Mouse (Mus musculus): Measurements from ENCODE around the gene Dennd4a. TPM values are rescaled to one million over a fixed set of nuclear protein-coding genes. Genes with fewer than 3 reads are reported as not detected.
A peak's percentile ranks its signal among the peaks of the same experiment; 100 is the strongest.

Gene Dennd4a
- polyA plus RNA-seq, 1 experiment from 2014 or later = 4.8 TPM

DNA sequence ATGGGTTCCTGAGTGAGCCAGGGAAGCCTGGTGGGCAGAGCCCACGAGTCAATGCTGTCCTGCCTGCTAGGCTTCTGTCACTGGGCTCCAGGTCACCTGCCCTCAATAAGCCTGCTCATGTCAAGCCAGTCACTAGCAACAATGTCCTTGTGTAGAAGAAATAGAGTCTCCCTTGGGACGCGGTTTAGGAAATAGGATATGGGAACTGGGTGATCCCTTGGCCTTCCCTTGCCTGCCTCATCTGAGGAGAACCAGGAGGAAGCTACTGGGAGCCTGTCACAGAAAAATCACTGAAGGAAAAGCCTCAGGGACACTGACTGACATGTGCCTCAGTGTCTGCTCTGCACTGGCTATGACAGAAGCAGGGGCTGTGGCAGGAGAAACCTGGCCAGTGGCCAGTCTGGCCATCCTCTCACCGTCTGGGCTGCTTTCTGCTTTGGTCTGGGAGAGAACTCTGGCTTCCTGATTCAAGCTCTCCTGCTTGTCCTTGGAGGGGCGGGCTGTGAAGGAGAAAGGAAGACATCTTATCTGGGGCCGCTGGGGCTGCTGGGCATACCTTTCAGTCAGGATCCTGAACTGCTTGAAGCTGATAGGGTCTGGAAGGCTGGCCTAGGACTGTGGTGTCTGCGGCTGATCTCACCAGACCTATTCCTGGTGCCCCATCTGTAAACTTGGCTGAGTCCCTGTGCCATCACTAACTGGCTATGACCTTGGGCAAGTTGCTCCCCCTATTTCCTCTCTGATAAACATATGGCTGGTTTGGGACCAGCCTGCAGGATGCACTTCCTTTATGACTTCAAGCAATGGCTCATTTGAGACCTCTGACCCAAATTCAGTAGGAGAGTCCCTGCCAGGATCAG is 120.8 kb downstream of the Dennd4a start:
- 0 out of 2 replicates have a peak, but pooled peaks have one; percentile 25 for ATAC-seq (replicated peaks; ENCODE audit: insufficient number of reproducible peaks, insufficient read depth, low FRiP score, low read depth)
- whole genome bisulfite sequencing = 38% methylated on average over 7 of the region's 7 CpGs
- H3K36me3 ChIP-seq = no peaks in the 10 kb centered on the region
- H3K4me1 ChIP-seq (replicated peaks) = peaks cover 51% of the 10 kb centered on the region
- H3K4me2 ChIP-seq = no peak overlapping the region
- no peak overlapping the region for H3K9ac ChIP-seq
- H3K9me3 ChIP-seq (replicated peaks) = no peaks in the 10 kb centered on the region
- H3K4me3 ChIP-seq = no peak overlapping the region
- H3K27me3 ChIP-seq = no peaks in the 10 kb centered on the region
- peak overlapping the region; percentile 68 for H3K27ac ChIP-seq

DNA sequence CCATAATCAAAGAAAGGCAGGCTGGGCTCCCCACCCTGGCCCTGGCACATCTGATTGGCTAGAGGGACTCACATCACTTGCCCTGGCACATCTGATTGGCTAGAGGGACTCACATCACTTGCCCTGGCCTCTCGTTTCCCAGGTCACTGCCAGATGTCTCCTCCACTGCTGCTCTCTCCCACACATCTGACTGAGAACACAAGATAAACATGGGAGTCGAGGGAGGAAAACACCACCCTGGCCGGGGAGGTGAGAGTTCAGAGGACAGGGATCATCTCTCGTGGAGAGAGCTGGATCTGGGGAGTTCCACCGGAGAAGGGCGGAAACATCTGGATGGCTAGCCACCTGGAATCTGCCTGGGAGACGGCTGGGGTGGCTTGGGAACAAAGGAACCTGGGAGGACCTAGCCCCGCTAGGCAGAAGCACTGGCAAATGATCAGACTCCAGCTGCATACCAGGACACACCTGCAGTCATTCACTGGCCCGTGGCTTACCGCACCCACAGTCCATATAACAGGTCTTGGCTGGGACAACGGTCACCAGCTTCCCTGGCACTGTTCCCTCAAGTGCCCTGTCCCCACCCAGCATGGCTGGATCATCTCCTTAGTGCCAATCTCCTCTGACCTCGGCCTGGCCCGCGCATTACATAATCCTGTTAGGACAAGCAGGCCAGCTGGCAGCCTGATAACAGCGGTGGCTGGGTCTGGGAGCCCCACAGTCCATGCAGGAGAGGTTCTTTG is 123.0 kb downstream of the Dennd4a start:
- Histone ChIP-seq H3K27ac (peak overlapping the region; percentile 22), H3K4me1 (replicated peaks) (peaks cover 47% of the 10 kb centered on the region)
- 29% methylated on average over 15 of the region's 15 CpGs for WGBS

GRCm38 (mm10) chr9:64936508-64936907 is 125.4 kb downstream of the Dennd4a start:
- no peak for ATAC-seq (replicated peaks; ENCODE audit: insufficient number of reproducible peaks, insufficient read depth, low FRiP score, low read depth)
- H3K4me1 ChIP-seq (replicated peaks) = peaks cover 48% of the 10 kb centered on the region
- H3K27ac ChIP-seq = no peak overlapping the region
- H3K27me3 ChIP-seq = no peaks in the 10 kb centered on the region
- no peak overlapping the region for H3K9ac ChIP-seq
- H3K9me3 ChIP-seq (replicated peaks) = no peaks in the 10 kb centered on the region
- H3K36me3 ChIP-seq = no peaks in the 10 kb centered on the region
- no peak overlapping the region for H3K4me2 ChIP-seq
- no peak overlapping the region for H3K4me3 ChIP-seq
- WGBS = 4% methylated on average over 6 of the region's 6 CpGs

More for the DNA sequence above, 123.0 kb downstream of the Dennd4a start:
- Histone ChIP-seq H3K9me3 (replicated peaks) (no peaks in the 10 kb centered on the region), H3K36me3 (no peaks in the 10 kb centered on the region), H3K4me3 (no peak overlapping the region), H3K9ac (no peak overlapping the region), H3K27me3 (no peaks in the 10 kb centered on the region), H3K4me2 (no peak overlapping the region)
- ATAC-seq (replicated peaks; ENCODE audit: insufficient number of reproducible peaks, insufficient read depth, low FRiP score, low read depth) = peak; percentile 54

GRCm38 (mm10) chr9:64937491-64937890 is 126.4 kb downstream of the Dennd4a start:
- H3K9me3 ChIP-seq (replicated peaks) = no peaks in the 10 kb centered on the region
- ATAC-seq (replicated peaks; ENCODE audit: insufficient number of reproducible peaks, insufficient read depth, low FRiP score, low read depth) = no peak
- peaks cover 38% of the 10 kb centered on the region for H3K4me1 ChIP-seq (replicated peaks)
- 63% methylated on average over 5 of the region's 5 CpGs for WGBS
- no peaks in the 10 kb centered on the region for H3K27me3 ChIP-seq
- H3K27ac ChIP-seq = no peak overlapping the region
- H3K4me3 ChIP-seq = no peak overlapping the region
- H3K9ac ChIP-seq = no peak overlapping the region
- no peak overlapping the region for H3K4me2 ChIP-seq
- no peaks in the 10 kb centered on the region for H3K36me3 ChIP-seq

- no peaks in the 10 kb centered on the region for H3K36me3 ChIP-seq
Observed at GRCm38 (mm10) chr9:64938535-64938934, 127.4 kb downstream of the Dennd4a start.

GRCm38 (mm10) chr9:64939281-64939680 is 128.1 kb downstream of the Dennd4a start:
- Histone ChIP-seq H3K27ac (no peak overlapping the region), H3K9me3 (replicated peaks) (no peaks in the 10 kb centered on the region), H3K9ac (no peak overlapping the region), H3K4me3 (no peak overlapping the region), H3K27me3 (peaks cover 4% of the 10 kb centered on the region; the same call in 1 of the 2 replicates), H3K4me2 (no peak overlapping the region), H3K4me1 (replicated peaks) (peaks cover 25% of the 10 kb centered on the region), H3K36me3 (no peaks in the 10 kb centered on the region)
- ATAC-seq (replicated peaks; ENCODE audit: insufficient number of reproducible peaks, insufficient read depth, low FRiP score, low read depth) = no peak
- WGBS = 46% methylated on average over 4 of the region's 4 CpGs

More at GRCm38 (mm10) chr9:64938535-64938934, 127.4 kb downstream of the Dennd4a start:
- H3K4me2 ChIP-seq = no peak overlapping the region
- H3K9ac ChIP-seq = no peak overlapping the region
- H3K27me3 ChIP-seq = no peaks in the 10 kb centered on the region
- no peak for ATAC-seq (replicated peaks; ENCODE audit: insufficient number of reproducible peaks, insufficient read depth, low FRiP score, low read depth)
- H3K4me3 ChIP-seq = no peak overlapping the region
- 31% methylated on average over 5 of the region's 5 CpGs for WGBS
- no peak overlapping the region for H3K27ac ChIP-seq
- peaks cover 33% of the 10 kb centered on the region for H3K4me1 ChIP-seq (replicated peaks)
- H3K9me3 ChIP-seq (replicated peaks) = no peaks in the 10 kb centered on the region

DNA sequence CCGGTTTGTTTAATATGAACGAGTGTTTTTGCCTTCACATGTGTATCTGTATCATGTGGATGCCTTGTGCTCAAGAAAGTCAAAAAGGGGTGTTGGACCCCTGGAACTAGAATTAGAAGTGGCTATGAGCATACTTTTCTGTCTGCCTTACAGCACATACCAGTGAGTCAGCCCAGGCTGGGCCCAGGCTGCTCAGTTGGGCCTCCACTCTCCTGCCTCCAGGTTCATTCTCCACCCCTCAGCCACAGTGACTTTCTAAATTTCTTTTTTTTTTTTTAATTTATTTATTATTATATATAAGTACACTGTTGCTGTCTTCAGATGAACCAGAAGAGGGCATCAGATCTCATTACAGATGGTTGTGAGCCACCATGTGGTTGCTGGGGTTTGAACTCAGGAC is 128.7 kb downstream of the Dennd4a start:
- no peaks in the 10 kb centered on the region for H3K9me3 ChIP-seq (replicated peaks)
- H3K27me3 ChIP-seq = peaks cover 8% of the 10 kb centered on the region; the same call in 1 of the 2 replicates
- H3K9ac ChIP-seq = no peak overlapping the region
- ATAC-seq (replicated peaks; ENCODE audit: insufficient number of reproducible peaks, insufficient read depth, low FRiP score, low read depth) = no peak
- H3K4me3 ChIP-seq = no peak overlapping the region
- H3K4me1 ChIP-seq (replicated peaks) = peaks cover 20% of the 10 kb centered on the region
- WGBS = 70% methylated on average over 2 of the region's 2 CpGs
- no peak overlapping the region for H3K27ac ChIP-seq
- H3K4me2 ChIP-seq = no peak overlapping the region
- H3K36me3 ChIP-seq = no peaks in the 10 kb centered on the region

- Histone ChIP-seq H3K36me3 (no peaks in the 10 kb centered on the region), H3K27me3 (peaks cover 13% of the 10 kb centered on the region), H3K4me3 (no peak overlapping the region), H3K4me2 (no peak overlapping the region), H3K4me1 (replicated peaks) (peaks cover 15% of the 10 kb centered on the region), H3K27ac (peak overlapping the region; percentile 32; the same call in 1 of the 2 replicates), H3K9ac (no peak overlapping the region), H3K9me3 (replicated peaks) (no peaks in the 10 kb centered on the region)
- no peak for ATAC-seq (replicated peaks; ENCODE audit: insufficient number of reproducible peaks, insufficient read depth, low FRiP score, low read depth)
- 49% methylated on average over 11 of the region's 11 CpGs for WGBS
Observed at GRCm38 (mm10) chr9:64940731-64941346, 129.7 kb downstream of the Dennd4a start.

- no peak for ATAC-seq (replicated peaks; ENCODE audit: insufficient number of reproducible peaks, insufficient read depth, low FRiP score, low read depth)
- Histone ChIP-seq H3K4me1 (replicated peaks) (peaks cover 15% of the 10 kb centered on the region), H3K27ac (no peak overlapping the region), H3K4me2 (no peak overlapping the region), H3K36me3 (no peaks in the 10 kb centered on the region), H3K9ac (no peak overlapping the region), H3K27me3 (peaks cover 13% of the 10 kb centered on the region), H3K4me3 (no peak overlapping the region), H3K9me3 (replicated peaks) (no peaks in the 10 kb centered on the region)
- 79% methylated on average over 4 of the region's 4 CpGs for WGBS
Observed at GRCm38 (mm10) chr9:64941650-64942049, 130.5 kb downstream of the Dennd4a start.

DNA sequence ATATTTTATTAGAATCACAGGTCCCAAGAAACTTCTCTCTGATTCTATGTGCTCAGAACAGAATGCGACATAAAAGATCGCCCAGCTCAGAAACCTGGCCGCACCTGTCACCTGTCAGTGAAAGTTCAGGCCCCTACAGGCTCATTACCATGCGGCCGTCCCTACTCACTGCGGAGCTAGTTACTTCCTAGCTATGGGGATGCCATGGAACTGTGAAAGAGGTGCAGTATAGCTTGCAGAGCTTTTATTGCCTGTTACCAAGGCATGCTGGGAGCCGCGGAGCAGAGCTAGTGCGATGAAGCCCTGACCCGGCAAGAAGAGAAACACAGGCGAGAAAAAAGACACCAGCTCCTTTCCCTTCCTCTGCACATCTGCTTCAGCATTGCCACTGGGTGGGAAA is 132.9 kb downstream of the Dennd4a start:
- no peak for ATAC-seq (replicated peaks; ENCODE audit: insufficient number of reproducible peaks, insufficient read depth, low FRiP score, low read depth)
- Histone ChIP-seq H3K9me3 (replicated peaks) (no peaks in the 10 kb centered on the region), H3K4me2 (no peak overlapping the region), H3K27me3 (peaks cover 23% of the 10 kb centered on the region), H3K4me1 (replicated peaks) (peaks cover 12% of the 10 kb centered on the region), H3K4me3 (no peak overlapping the region), H3K36me3 (no peaks in the 10 kb centered on the region), H3K27ac (no peak overlapping the region), H3K9ac (no peak overlapping the region)
- WGBS = 38% methylated on average over 11 of the region's 11 CpGs

DNA sequence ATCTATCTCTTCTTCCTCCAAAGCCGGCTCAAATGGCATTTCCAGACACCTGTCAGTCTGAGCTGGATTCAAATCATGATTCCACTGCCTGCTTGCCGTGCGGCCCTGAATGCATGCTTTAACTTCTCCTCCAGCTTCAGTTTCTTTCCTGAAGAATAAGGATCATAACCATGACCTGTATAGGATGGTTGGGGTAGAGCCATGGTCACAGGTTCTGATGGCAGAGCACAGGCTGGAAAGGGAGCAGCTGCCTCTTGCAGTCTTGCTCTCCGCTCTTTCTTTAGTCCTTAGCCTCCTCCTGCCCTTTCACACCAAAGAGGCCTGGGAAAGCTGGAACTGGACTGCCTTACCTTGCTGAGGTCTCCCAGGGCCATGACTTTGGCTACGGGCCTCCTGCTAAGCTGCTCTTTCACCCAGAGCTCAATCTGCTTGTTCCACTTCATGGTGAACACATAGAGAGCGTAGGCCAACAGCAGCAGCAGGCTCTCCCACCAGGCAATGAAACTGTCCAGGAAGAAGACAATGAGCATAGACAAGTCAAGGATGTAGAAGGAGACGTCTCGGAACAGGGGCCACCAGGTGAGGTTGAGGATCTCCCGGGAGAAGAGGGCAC is 136.4 kb downstream of the Dennd4a start:
- ATAC-seq (replicated peaks; ENCODE audit: insufficient number of reproducible peaks, insufficient read depth, low FRiP score, low read depth) = no peak
- H3K4me3 ChIP-seq = no peak overlapping the region
- H3K27ac ChIP-seq = no peak overlapping the region
- no peaks in the 10 kb centered on the region for H3K36me3 ChIP-seq
- no peak overlapping the region for H3K4me2 ChIP-seq
- H3K27me3 ChIP-seq = peaks cover 50% of the 10 kb centered on the region
- H3K9me3 ChIP-seq (replicated peaks) = no peaks in the 10 kb centered on the region
- no peak overlapping the region for H3K9ac ChIP-seq
- H3K4me1 ChIP-seq (replicated peaks) = no peaks in the 10 kb centered on the region
- WGBS = 76% methylated on average over 9 of the region's 9 CpGs

All from heart, embryonic 15.5 days (tissue).